Mouse (Mus musculus) liver, embryonic 12.5 days (tissue): ENCODE data around the gene Vmn1r5. TPM values are rescaled to one million over a fixed set of nuclear protein-coding genes. Genes with fewer than 3 reads are reported as not detected.
"Not testable (repeated sequence)": the region's sequence is repeated elsewhere in the genome, so short reads cannot be mapped to it uniquely, and the experiment has no call there.

Experiments
- ATAC-seq: fragments of 200-750 bp; cut with Nextera tagmentation; 2 replicates; pipeline ENCODE4 v1.8.0; 2017; ENCODE audit warnings: moderate number of reproducible peaks, mild to moderate bottlenecking, moderate library complexity
- H3K27ac ChIP-seq: fragments of 300-500 bp; sonication (generic); 2 replicates; pipeline ENCODE4 v1.5.1; 2016; ENCODE audit warnings: mild to moderate bottlenecking
- H3K27me3 ChIP-seq: fragments of 300-500 bp; sonication (generic); replicated peaks from 2 replicates; pipeline ENCODE4 v1.6.1; 2016; ENCODE audit warnings: mild to moderate bottlenecking, moderate library complexity
- H3K36me3 ChIP-seq: fragments of 300-500 bp; sonication (generic); 2 replicates; pipeline ENCODE4 v1.6.1; 2016; ENCODE audit warnings: mild to moderate bottlenecking, moderate library complexity
- H3K4me1 ChIP-seq: fragments of 300-500 bp; sonication (generic); 2 replicates; pipeline ENCODE4 v1.6.1; 2016
- H3K4me2 ChIP-seq: fragments of 300-500 bp; sonication (generic); 2 replicates; pipeline ENCODE4 v1.6.1; 2016; ENCODE audit warnings: mild to moderate bottlenecking, moderate library complexity
- H3K4me3 ChIP-seq: fragments of 300-500 bp; sonication (generic); 2 replicates; pipeline ENCODE4 v1.5.1; 2016; ENCODE audit warnings: mild to moderate bottlenecking, moderate library complexity
- H3K9ac ChIP-seq: fragments of 300-500 bp; sonication (generic); 2 replicates; pipeline ENCODE4 v1.6.1; 2016; ENCODE audit warnings: mild to moderate bottlenecking, moderate library complexity
- H3K9me3 ChIP-seq: fragments of 300-500 bp; sonication (generic); replicated peaks from 2 replicates; pipeline ENCODE4 v1.6.1; 2016; ENCODE audit warnings: mild to moderate bottlenecking, moderate library complexity
- WGBS: fragments of 180-500 bp; shearing (Covaris S2); methylation state at CpG from one replicate; pipeline ENCODE4 v1.1.7; 2016; ENCODE audit not compliant: insufficient replicate concordance; 5-methylcytosine and 5-hydroxymethylcytosine counted together
- polyA plus RNA-seq: library from polyadenylated mRNA; unstranded; fragments of >200 nt; fragmentation: Nextera tagmentation; extraction: Ambion mirVana; gene quantifications from 2 replicates; pipeline ENCODE4 v1.2.1, GENCODE M21; 2016

The Vmn1r5 gene
- not detected in 2 replicates for polyA plus RNA-seq

DNA sequence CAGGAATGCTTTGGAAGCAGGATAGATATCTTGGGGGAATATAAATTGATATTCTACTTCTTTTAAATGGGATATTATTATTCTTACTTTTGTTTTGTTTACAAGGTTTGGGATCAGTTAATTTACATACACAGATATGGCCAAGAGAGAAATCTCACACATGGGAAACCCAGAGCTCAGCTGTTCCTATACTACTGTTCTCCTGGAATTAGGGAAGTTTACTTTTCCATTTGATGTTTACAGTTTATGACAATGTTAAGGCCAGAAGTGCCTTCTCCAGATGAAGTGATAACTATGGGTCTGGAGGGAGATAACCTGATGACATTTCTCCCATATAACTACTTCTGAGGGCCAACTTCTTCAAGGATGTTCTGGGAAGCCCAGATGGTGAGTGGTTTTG, at the start of gene Vmn1r5:
TSS of gene Vmn1r5 (plus strand) at position 301 of the 400 bp plus-strand sequence.
- H3K27me3 ChIP-seq, result no peaks in the 10 kb centered on the region
- H3K4me3 ChIP-seq, result no peak within 1 kb of the TSS
- H3K4me1 ChIP-seq, result no peaks in the 10 kb centered on the region
- no peak within 1 kb of the TSS for H3K27ac ChIP-seq
- no peak for ATAC-seq
- no peaks in the 10 kb centered on the region for H3K9me3 ChIP-seq
- no peaks in the 10 kb centered on the region for H3K36me3 ChIP-seq
- H3K9ac ChIP-seq, result no peak within 1 kb of the TSS
- H3K4me2 ChIP-seq, result no peak within 1 kb of the TSS

DNA sequence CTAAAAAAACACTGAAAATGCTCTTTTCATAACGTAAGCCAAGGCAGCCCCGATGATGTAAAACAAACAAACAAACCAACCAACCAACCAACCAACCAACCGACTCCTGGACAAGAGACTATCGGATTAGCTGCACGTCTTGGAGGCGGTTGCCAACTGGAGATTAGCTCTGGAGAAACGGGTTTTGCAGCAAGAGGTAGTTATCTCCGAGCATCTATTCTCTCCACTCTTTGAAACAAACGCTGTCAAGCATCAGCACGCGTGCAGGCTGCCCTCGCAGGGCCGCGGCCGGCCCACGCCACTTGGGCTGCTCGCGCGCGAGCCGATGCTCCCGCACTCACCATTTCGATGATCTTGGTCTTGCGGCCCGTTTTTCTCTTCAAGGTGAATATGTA, 46.7 kb upstream of the Vmn1r5 start:
- H3K4me3 ChIP-seq, result peak overlapping the region; percentile 90
- H3K27ac ChIP-seq, result peak overlapping the region; percentile 91
- peaks cover 46% of the 10 kb centered on the region for H3K4me1 ChIP-seq
- H3K27me3 ChIP-seq, result no peaks in the 10 kb centered on the region
- ATAC-seq, result peak; percentile 40
- H3K4me2 ChIP-seq, result peak overlapping the region; percentile 89
- peak overlapping the region; percentile 91 for H3K9ac ChIP-seq
- 0 out of 2 replicates have a peak, but pooled peaks cover 3% of the 10 kb centered on the region for H3K36me3 ChIP-seq
- H3K9me3 ChIP-seq, result no peaks in the 10 kb centered on the region
- WGBS, result under 1% methylated on average over 25 of the region's 25 CpGs

DNA sequence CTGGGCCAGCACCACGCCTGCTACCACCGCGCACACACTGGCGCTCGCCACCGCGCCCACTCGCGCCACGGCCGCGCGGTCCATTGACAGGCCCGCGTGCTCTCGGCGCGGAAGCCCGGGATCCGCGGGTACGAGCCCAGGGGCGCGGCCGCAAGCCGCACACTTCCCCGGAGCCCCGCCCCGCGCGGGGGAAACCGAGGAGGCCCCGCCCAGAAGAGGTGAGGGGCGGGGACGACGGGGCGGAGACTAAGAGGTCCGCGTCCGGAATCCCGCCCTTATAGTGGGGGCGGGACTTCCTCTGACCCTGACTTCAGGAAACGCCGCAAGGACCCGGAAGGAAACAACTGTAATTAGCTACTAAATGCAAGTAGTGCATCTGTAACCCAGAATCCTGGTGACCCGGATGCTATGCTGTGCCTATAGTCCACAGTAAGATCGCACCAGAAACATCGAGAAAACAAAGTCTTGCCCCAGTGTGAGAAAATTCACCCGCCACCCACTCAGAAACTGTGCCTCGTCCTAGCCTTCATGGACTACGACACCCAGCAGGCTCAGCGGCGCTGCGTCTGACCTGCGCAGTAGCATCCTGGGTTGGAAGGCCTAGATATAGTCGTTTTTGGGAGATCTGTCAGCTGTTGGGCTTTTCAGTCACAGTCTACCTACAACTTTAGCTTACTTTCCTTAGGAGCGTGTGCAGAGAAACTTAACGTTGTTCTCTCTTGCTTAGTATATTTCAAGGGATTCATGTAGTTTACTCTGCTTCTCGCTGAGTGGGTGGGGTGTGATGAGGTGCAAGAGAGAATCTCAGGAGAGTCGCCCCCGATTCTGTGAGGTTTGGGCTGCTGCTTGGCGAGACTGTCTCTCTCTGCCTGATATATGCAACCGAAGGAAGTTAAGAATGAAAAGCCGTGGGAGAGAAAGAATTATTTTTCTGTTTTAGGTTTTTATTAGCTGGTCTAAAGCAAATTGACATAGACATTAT, 46.1 kb upstream of the Vmn1r5 start, which contains the start of the genes Nt5c3 and Vmn1r4:
TSS of gene Nt5c3 (minus strand) at position 207 of the 982 bp plus-strand sequence.
TSS of gene Vmn1r4 (plus strand) at position 290 of the 982 bp plus-strand sequence.
- 2% methylated on average over 64 of the region's 64 CpGs for WGBS
- Histone ChIP-seq H3K4me1 (peaks cover 39% of the 10 kb centered on the region), H3K4me2 (peak within 1 kb of the TSS; percentile 89), H3K36me3 (0 out of 2 replicates have a peak, but pooled peaks cover 3% of the 10 kb centered on the region), H3K4me3 (peak within 1 kb of the TSS; percentile 90), H3K9ac (peak within 1 kb of the TSS; percentile 91), H3K27ac (peak within 1 kb of the TSS; percentile 91), H3K9me3 (no peaks in the 10 kb centered on the region), H3K27me3 (no peaks in the 10 kb centered on the region)
- ATAC-seq, result peak; percentile 87

DNA sequence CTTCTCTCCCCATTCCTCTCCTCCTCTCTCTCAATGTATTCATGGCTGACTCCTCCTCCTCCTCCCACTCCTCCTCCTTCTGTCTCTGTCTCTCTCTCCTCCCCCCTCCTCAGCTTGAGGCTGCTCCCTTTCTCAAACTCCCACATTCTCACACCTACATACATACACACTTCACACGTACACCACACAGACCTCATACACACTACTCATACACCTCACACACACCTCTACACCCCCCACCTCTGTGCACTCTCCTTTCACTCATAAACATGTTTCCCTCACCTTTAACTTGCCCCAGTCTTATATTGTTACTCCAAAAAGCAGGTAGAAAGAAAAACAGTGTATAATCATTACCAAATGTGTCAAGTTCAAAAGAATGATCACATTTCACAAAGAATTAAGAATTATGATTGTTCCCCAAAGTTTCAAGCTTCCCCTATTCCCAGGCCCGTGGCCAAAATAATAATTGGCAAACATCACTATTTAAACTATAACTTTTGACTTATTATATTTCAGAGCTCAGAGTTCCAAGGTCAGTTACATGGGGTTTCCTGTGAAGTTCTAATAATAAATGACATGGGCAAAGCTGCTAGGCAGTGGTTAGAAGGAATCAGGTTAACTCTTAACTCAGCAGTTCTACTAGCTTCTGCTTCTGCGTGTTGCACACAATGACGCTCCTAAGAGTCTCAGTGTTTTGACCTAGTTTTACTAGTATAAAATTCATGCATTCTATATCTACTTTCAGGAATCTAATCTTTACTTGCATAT, 38.2 kb upstream of the Vmn1r5 start:
- H3K9me3 ChIP-seq, result no peaks in the 10 kb centered on the region
- H3K4me3 ChIP-seq, result no peak overlapping the region
- H3K4me2 ChIP-seq, result no peak overlapping the region
- H3K9ac ChIP-seq, result no peak overlapping the region
- H3K36me3 ChIP-seq, result no peaks in the 10 kb centered on the region
- H3K4me1 ChIP-seq, result no peaks in the 10 kb centered on the region
- no peak for ATAC-seq
- 48% methylated on average over 4 of the region's 4 CpGs for WGBS
- H3K27me3 ChIP-seq, result peaks cover 17% of the 10 kb centered on the region; the same call in 1 of the 2 replicates
- H3K27ac ChIP-seq, result no peak overlapping the region

DNA sequence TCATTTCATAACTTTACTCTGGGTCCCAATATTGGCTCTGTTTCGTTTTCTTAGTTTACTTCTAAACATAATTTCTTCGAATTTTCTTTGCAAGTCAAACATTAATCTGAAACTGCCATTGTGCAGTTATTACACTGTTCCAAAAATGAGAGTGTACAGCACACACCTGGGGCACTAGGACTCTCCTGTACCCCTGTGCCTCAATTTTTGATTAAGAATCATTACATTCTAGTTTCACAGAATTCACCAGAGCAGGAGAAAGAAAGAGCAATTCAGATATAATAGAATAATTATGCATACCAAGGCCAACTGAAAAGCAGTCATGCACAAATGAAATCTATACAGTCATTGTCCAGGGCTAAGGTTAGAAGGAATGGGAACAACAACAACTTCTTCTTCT, 37.6 kb upstream of the Vmn1r5 start:
- Histone ChIP-seq H3K36me3 (no peaks in the 10 kb centered on the region), H3K27me3 (peaks cover 17% of the 10 kb centered on the region; the same call in 1 of the 2 replicates), H3K9me3 (no peaks in the 10 kb centered on the region), H3K4me1 (no peaks in the 10 kb centered on the region), H3K9ac (no peak overlapping the region), H3K27ac (no peak overlapping the region), H3K4me3 (no peak overlapping the region), H3K4me2 (no peak overlapping the region)
- WGBS, result 38% methylated on average over 2 of the region's 2 CpGs
- no peak for ATAC-seq

DNA sequence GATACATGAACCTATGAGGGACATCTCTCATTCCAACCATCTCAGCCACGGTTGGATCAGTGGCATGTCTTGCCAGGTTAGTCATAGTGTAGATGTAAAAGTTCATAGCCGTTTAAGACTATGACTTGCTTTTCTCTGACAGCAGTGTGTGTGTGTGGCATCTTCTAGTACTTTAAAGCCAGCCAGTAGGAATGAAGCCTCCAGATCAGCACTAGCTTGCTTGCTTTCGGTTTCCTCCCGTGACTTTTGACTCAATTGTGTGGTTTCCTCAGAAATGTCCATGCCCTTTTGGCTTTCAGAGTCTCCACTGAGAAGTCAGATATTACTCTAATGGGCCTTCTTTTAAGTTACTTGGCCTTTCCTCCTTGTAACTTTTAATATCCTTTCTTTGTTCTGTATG, 35.7 kb upstream of the Vmn1r5 start:
- no peak for ATAC-seq
- WGBS, result 61% methylated on average over 4 of the region's 4 CpGs
- peaks cover 17% of the 10 kb centered on the region; the same call in 1 of the 2 replicates for H3K27me3 ChIP-seq
- H3K9ac ChIP-seq, result no peak overlapping the region
- no peaks in the 10 kb centered on the region for H3K36me3 ChIP-seq
- no peaks in the 10 kb centered on the region for H3K9me3 ChIP-seq
- no peak overlapping the region for H3K4me2 ChIP-seq
- no peak overlapping the region for H3K27ac ChIP-seq
- H3K4me3 ChIP-seq, result no peak overlapping the region
- H3K4me1 ChIP-seq, result no peaks in the 10 kb centered on the region

DNA sequence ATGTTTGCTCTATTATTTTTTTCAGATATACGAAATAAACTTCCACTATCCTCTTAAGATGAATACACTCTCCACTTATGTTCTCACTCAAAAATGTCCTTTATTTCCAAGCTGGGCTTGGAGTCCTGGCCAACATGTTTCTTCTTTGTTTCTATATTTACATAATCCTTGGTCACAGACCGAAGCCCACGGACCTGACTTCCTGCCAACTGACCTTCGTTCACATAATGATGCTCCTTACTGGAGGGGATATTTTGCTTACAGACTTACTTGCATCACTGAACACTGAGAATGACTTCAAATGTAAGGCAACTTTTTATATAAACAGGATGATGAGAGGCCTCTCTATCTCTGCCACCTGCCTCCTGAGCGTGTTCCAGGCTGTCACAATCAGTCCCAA, 13.6 kb upstream of the Vmn1r5 start:
- WGBS, result 67% methylated on average over 5 of the region's 5 CpGs
- H3K27ac ChIP-seq, result no peak overlapping the region
- no peak overlapping the region for H3K4me2 ChIP-seq
- H3K4me3 ChIP-seq, result no peak overlapping the region
- H3K9me3 ChIP-seq, result no peaks in the 10 kb centered on the region
- no peaks in the 10 kb centered on the region for H3K36me3 ChIP-seq
- ATAC-seq, result no peak
- H3K27me3 ChIP-seq, result no peaks in the 10 kb centered on the region
- H3K4me1 ChIP-seq, result no peaks in the 10 kb centered on the region
- H3K9ac ChIP-seq, result no peak overlapping the region

DNA sequence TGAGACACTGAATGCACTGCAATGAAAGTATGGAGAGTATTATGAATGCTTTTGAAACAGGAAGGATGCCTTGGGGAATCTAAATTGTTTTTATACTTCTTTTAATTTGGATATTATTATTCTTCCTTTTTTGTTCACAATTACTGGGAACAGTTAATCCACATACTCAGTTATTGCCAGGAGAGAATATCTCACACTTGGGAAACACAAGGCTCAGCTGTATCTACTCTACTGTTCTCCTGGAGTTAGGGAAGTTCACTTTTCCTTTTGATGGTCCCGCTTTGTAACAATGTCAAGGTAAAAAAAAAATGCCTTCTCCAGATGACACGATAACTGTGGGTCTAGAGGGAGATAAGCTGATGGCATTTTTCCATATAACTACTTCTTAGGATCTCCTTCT, 26.9 kb downstream of the Vmn1r5 start, which contains the start of gene Vmn1r6:
TSS of gene Vmn1r6 (plus strand) at position 301 of the 400 bp plus-strand sequence.
- H3K9me3 ChIP-seq, result no peaks in the 10 kb centered on the region
- H3K4me2 ChIP-seq, result no peak within 1 kb of the TSS
- H3K9ac ChIP-seq, result no peak within 1 kb of the TSS
- H3K27ac ChIP-seq, result no peak within 1 kb of the TSS
- WGBS, result 56% methylated on average over 2 of the region's 2 CpGs
- no peaks in the 10 kb centered on the region for H3K36me3 ChIP-seq
- no peak within 1 kb of the TSS for H3K4me3 ChIP-seq
- no peaks in the 10 kb centered on the region for H3K27me3 ChIP-seq
- ATAC-seq, result no peak
- no peaks in the 10 kb centered on the region for H3K4me1 ChIP-seq

DNA sequence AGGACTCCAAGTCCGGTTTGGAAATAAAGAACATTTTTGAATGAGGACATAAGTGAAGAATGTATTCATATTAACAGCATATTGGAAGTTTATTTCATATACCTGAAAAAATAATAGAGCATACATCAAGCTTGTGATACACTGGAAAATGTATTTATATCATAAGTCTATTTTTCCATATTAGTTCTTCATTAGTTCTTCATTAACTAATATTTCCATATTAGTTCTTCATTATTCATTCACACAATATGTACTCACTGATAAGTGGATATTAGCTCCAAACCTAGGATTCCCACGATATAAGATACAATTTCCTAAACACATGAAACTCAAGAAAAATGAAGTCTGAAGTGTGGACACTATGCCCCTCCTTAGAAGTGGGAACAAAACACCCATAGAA, 55.2 kb downstream of the Vmn1r5 start, which contains the start of gene Vmn1r7:
TSS of gene Vmn1r7 (minus strand) at position 101 of the 400 bp plus-strand sequence.
- not testable (repeated sequence) for H3K4me2 ChIP-seq
- WGBS, result 72% methylated on average over 2 of the region's 2 CpGs

DNA sequence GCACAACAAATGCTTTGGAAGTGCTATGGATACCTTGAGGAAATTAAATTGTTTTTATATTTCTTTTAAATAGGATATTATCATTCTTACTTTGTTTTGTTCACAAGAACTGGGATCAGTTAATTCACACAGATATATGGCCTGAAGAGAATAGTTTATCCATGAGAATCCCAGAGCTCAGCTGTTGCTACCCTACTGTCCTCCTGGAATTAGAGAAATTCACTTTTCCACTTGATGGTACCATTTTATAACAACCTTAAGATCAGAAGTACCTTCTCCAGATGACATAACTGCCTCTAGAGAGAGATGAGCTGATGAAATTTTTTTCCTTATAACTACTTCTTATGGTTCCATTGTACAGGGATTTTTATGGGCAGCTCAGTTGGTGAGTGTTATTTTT, 61.9 kb downstream of the Vmn1r5 start, which contains the start of gene Vmn1r8:
TSS of gene Vmn1r8 (plus strand) at position 301 of the 400 bp plus-strand sequence.
- Histone ChIP-seq H3K9me3 (no peaks in the 10 kb centered on the region), H3K36me3 (no peaks in the 10 kb centered on the region), H3K27ac (no peak within 1 kb of the TSS), H3K4me2 (no peak within 1 kb of the TSS), H3K9ac (no peak within 1 kb of the TSS), H3K4me1 (no peaks in the 10 kb centered on the region), H3K4me3 (no peak within 1 kb of the TSS), H3K27me3 (no peaks in the 10 kb centered on the region)
- no peak for ATAC-seq

More for the DNA sequence above, 55.2 kb downstream of the Vmn1r5 start, which contains the start of gene Vmn1r7:
- not testable (repeated sequence) for H3K9ac ChIP-seq, H3K4me3 ChIP-seq, ATAC-seq, H3K4me1 ChIP-seq, H3K27ac ChIP-seq, H3K27me3 ChIP-seq, H3K36me3 ChIP-seq, H3K9me3 ChIP-seq

DNA sequence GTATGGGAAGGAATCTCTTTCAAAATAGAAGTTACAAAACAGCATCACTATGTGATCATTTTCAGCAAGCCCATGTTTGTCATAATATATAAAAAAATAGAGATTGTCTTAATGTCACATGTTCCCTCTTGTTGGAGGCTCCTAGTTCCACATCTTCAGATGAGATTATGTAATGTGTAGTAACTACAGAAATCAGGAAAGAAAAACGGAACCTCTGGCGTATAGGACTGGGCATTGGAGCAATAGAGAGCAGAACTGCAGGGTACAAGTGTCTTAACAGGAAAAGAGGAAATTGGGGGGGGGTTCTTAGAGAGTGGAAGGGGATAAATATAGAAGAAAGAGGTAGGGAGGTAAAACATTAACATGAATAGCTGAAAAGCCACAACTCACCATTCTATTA, 64.6 kb downstream of the Vmn1r5 start:
- H3K36me3 ChIP-seq, result no peaks in the 10 kb centered on the region
- H3K27me3 ChIP-seq, result no peaks in the 10 kb centered on the region
- no peak overlapping the region for H3K4me3 ChIP-seq
- no peak overlapping the region for H3K9ac ChIP-seq
- no peak overlapping the region for H3K27ac ChIP-seq
- H3K4me2 ChIP-seq, result no peak overlapping the region
- no peak for ATAC-seq
- H3K9me3 ChIP-seq, result no peaks in the 10 kb centered on the region
- no peaks in the 10 kb centered on the region for H3K4me1 ChIP-seq
- WGBS, result 58% methylated on average over 2 of the region's 2 CpGs
